Mouse (Mus musculus) heart, embryonic 15.5 days (tissue): Measurements from ENCODE around the gene Eln. TPM values are rescaled to one million over a fixed set of nuclear protein-coding genes. Genes with fewer than 3 reads are reported as not detected.

ENCODE experiments used
- ATAC-seq: fragments of 200-750 bp; cut with Nextera tagmentation; replicated peaks from 2 replicates; pipeline ENCODE4 v1.8.0; 2017; ENCODE audit warnings: low read depth, moderate TSS enrichment; ENCODE audit not compliant: insufficient number of reproducible peaks, insufficient read depth, low FRiP score
- H3K27ac ChIP-seq: fragments of 300-500 bp; sonication (generic); 2 replicates; pipeline ENCODE4 v1.5.1; 2015; ENCODE audit warnings: mild to moderate bottlenecking, inconsistent platforms
- H3K27me3 ChIP-seq: fragments of 300-500 bp; sonication (generic); 2 replicates; pipeline ENCODE4 v1.6.1; 2015; ENCODE audit warnings: inconsistent platforms
- H3K36me3 ChIP-seq: fragments of 300-500 bp; sonication (generic); 2 replicates; pipeline ENCODE4 v1.6.1; 2015; ENCODE audit warnings: mild to moderate bottlenecking, inconsistent platforms
- H3K4me1 ChIP-seq: fragments of 300-500 bp; sonication (generic); replicated peaks from 2 replicates; pipeline ENCODE4 v1.6.1; 2015; ENCODE audit warnings: inconsistent platforms
- H3K4me2 ChIP-seq: fragments of 300-500 bp; sonication (generic); 2 replicates; pipeline ENCODE4 v1.6.1; 2015; ENCODE audit warnings: inconsistent platforms, mild to moderate bottlenecking, moderate library complexity
- H3K4me3 ChIP-seq: fragments of 300-500 bp; sonication (generic); 2 replicates; pipeline ENCODE4 v1.5.1; 2015; ENCODE audit warnings: mild to moderate bottlenecking, inconsistent platforms
- H3K9ac ChIP-seq: fragments of 300-500 bp; sonication (generic); 2 replicates; pipeline ENCODE4 v1.6.1; 2015; ENCODE audit warnings: mild to moderate bottlenecking, inconsistent platforms
- H3K9me3 ChIP-seq: fragments of 300-500 bp; sonication (generic); replicated peaks from 2 replicates; pipeline ENCODE4 v1.6.1; 2016; ENCODE audit warnings: inconsistent platforms
- WGBS: fragments of 180-500 bp; shearing (Covaris S2); methylation state at CpG from one replicate; pipeline ENCODE4 v1.1.7; 2015; ENCODE audit warnings: mixed read lengths; 5-methylcytosine and 5-hydroxymethylcytosine counted together
- polyA plus RNA-seq: library from polyadenylated mRNA; unstranded; fragments of >200 nt; fragmentation: Nextera tagmentation; extraction: Ambion mirVana; gene quantifications from 2 replicates; pipeline ENCODE4 v1.2.1, GENCODE M21; 2015

Gene Eln
- polyA plus RNA-seq, 1 experiment from 2014 or later, result 683 TPM

GRCm38 (mm10) chr5:134684398-134684797 is 62.7 kb downstream of the Eln start:
- H3K4me1 ChIP-seq, result peaks cover 25% of the 10 kb centered on the region
- no peak for ATAC-seq
- no peak overlapping the region for H3K4me2 ChIP-seq
- no peaks in the 10 kb centered on the region; the same call in 1 of the 2 replicates for H3K36me3 ChIP-seq
- H3K27ac ChIP-seq, result no peak overlapping the region
- 82% methylated on average over 2 of the region's 2 CpGs for WGBS
- H3K9me3 ChIP-seq, result no peaks in the 10 kb centered on the region
- H3K4me3 ChIP-seq, result no peak overlapping the region
- no peak overlapping the region for H3K9ac ChIP-seq
- H3K27me3 ChIP-seq, result no peaks in the 10 kb centered on the region

GRCm38 (mm10) chr5:134683813-134684212 is 63.3 kb downstream of the Eln start:
- Histone ChIP-seq H3K4me3 (no peak overlapping the region), H3K9me3 (no peaks in the 10 kb centered on the region), H3K4me2 (no peak overlapping the region), H3K27me3 (no peaks in the 10 kb centered on the region), H3K27ac (no peak overlapping the region), H3K36me3 (no peaks in the 10 kb centered on the region; the same call in 1 of the 2 replicates), H3K9ac (no peak overlapping the region), H3K4me1 (peaks cover 27% of the 10 kb centered on the region)
- ATAC-seq, result no peak
- 64% methylated on average over 2 of the region's 2 CpGs for WGBS

GRCm38 (mm10) chr5:134680238-134680637 is 66.9 kb downstream of the Eln start:
- 38% methylated on average over 12 of the region's 12 CpGs for WGBS
- peak; percentile 30; the same call in 1 of the 2 replicates for ATAC-seq
- no peak overlapping the region for H3K4me3 ChIP-seq
- H3K9ac ChIP-seq, result no peak overlapping the region
- H3K27me3 ChIP-seq, result no peaks in the 10 kb centered on the region
- H3K36me3 ChIP-seq, result no peaks in the 10 kb centered on the region; the same call in 1 of the 2 replicates
- H3K9me3 ChIP-seq, result no peaks in the 10 kb centered on the region
- H3K4me1 ChIP-seq, result peaks cover 41% of the 10 kb centered on the region
- peak overlapping the region; percentile 37 for H3K27ac ChIP-seq
- no peak overlapping the region; the same call in 1 of the 2 replicates for H3K4me2 ChIP-seq

DNA sequence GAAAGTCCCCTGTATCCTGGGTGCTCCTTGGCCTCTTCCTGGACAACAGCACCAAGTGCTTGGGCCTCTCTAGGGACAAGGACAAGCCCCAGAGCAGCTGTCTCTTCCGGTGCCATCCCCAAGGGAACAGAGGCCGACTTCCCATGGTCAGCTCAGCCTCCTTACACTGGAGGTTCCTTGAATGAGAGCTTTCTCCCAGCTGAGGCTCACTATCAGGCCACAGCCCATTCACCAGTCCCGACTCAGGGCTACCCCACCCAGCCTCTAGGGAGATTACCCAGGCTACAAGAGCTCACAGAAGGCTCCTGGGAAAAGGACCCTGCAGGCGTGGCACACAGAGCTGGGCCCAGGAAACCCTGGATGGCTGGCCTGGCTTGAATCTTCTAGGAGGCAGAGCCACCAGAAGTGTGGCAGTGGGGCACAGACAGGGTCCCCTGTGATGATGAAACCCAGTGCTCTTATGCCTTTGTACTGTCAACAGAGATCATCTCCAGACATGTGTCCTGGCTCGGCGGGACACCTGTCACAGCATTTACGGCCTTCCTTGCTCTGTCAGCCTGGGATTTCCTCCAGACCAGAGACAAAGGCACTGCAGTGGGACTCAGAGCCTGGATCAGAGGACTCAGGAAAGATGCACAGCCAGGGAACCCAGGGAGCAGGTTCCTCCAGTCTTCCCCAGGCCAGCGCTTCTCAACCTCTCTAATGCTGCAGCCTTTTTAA is 68.1 kb downstream of the Eln start:
- Histone ChIP-seq H3K4me3 (no peak overlapping the region), H3K27ac (peak overlapping the region; percentile 85; the same call in 1 of the 2 replicates), H3K9me3 (no peaks in the 10 kb centered on the region), H3K4me2 (no peak overlapping the region), H3K9ac (no peak overlapping the region), H3K36me3 (no peaks in the 10 kb centered on the region), H3K27me3 (no peaks in the 10 kb centered on the region), H3K4me1 (peaks cover 50% of the 10 kb centered on the region)
- 66% methylated on average over 8 of the region's 8 CpGs for WGBS
- ATAC-seq, result no peak

GRCm38 (mm10) chr5:134678031-134678430 is 69.1 kb downstream of the Eln start:
- Histone ChIP-seq H3K4me3 (peak overlapping the region; percentile 26), H3K27ac (peak overlapping the region; percentile 85; the same call in 1 of the 2 replicates), H3K9ac (no peak overlapping the region; the same call in 1 of the 2 replicates), H3K27me3 (no peaks in the 10 kb centered on the region), H3K36me3 (no peaks in the 10 kb centered on the region), H3K4me1 (peaks cover 50% of the 10 kb centered on the region), H3K9me3 (no peaks in the 10 kb centered on the region), H3K4me2 (peak overlapping the region; percentile 79)
- ATAC-seq, result no peak
- 76% methylated on average over 3 of the region's 3 CpGs for WGBS

GRCm38 (mm10) chr5:134677491-134677890 is 69.6 kb downstream of the Eln start:
- H3K27me3 ChIP-seq, result no peaks in the 10 kb centered on the region
- peak overlapping the region; percentile 85 for H3K27ac ChIP-seq
- H3K9me3 ChIP-seq, result no peaks in the 10 kb centered on the region
- H3K4me2 ChIP-seq, result peak overlapping the region; percentile 79
- WGBS, result 83% methylated on average over 5 of the region's 5 CpGs
- no peak for ATAC-seq
- no peaks in the 10 kb centered on the region for H3K36me3 ChIP-seq
- H3K4me1 ChIP-seq, result peaks cover 50% of the 10 kb centered on the region
- no peak overlapping the region; the same call in 1 of the 2 replicates for H3K9ac ChIP-seq
- H3K4me3 ChIP-seq, result peak overlapping the region; percentile 26

GRCm38 (mm10) chr5:134675956-134676759 is 71.0 kb downstream of the Eln start:
- Histone ChIP-seq H3K27me3 (no peaks in the 10 kb centered on the region), H3K27ac (peak overlapping the region; percentile 85), H3K9me3 (no peaks in the 10 kb centered on the region), H3K4me1 (peaks cover 50% of the 10 kb centered on the region), H3K36me3 (no peaks in the 10 kb centered on the region), H3K4me3 (peak overlapping the region; percentile 51), H3K9ac (peak overlapping the region; percentile 61), H3K4me2 (peak overlapping the region; percentile 79)
- WGBS, result 3% methylated on average over 14 of the region's 14 CpGs
- ATAC-seq, result peak; percentile 83

- Histone ChIP-seq H3K4me1 (peaks cover 40% of the 10 kb centered on the region), H3K27ac (peak overlapping the region; percentile 85), H3K27me3 (no peaks in the 10 kb centered on the region), H3K4me2 (no peak overlapping the region), H3K9ac (peak overlapping the region; percentile 61; the same call in 1 of the 2 replicates), H3K36me3 (peaks cover 3% of the 10 kb centered on the region; the same call in 1 of the 2 replicates), H3K4me3 (no peak overlapping the region), H3K9me3 (no peaks in the 10 kb centered on the region)
- 58% methylated on average over 5 of the region's 5 CpGs for WGBS
- no peak for ATAC-seq
Measured at GRCm38 (mm10) chr5:134674977-134675376, 72.1 kb downstream of the Eln start.

GRCm38 (mm10) chr5:134672611-134673010 is 74.5 kb downstream of the Eln start:
- H3K27ac ChIP-seq, result no peak overlapping the region
- no peak for ATAC-seq

DNA sequence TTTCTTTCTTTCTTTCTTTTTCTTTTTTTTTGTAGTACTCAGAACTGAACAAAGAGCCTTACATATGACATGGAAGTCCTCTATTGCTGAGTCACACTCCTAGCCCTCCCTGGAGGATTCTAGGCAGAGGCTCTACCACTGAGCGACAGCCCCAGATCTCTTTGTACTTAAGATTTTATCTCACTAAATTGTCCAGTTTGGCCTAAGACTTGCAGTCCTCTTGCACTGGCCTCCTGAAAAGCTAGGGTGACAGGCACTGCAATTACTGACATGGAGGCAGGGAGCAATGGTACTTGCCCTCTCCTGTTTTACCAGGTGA is 75.0 kb downstream of the Eln start:
- no peak overlapping the region for H3K4me2 ChIP-seq
- H3K9me3 ChIP-seq, result no peaks in the 10 kb centered on the region
- WGBS, result 89% methylated on average over 1 of the region's 1 CpGs
- H3K27ac ChIP-seq, result no peak overlapping the region
- peaks cover 15% of the 10 kb centered on the region for H3K36me3 ChIP-seq
- peaks cover 28% of the 10 kb centered on the region for H3K4me1 ChIP-seq
- no peaks in the 10 kb centered on the region for H3K27me3 ChIP-seq
- no peak overlapping the region for H3K9ac ChIP-seq
- no peak for ATAC-seq
- no peak overlapping the region for H3K4me3 ChIP-seq

More at GRCm38 (mm10) chr5:134672611-134673010, 74.5 kb downstream of the Eln start:
- Histone ChIP-seq H3K4me1 (peaks cover 29% of the 10 kb centered on the region), H3K4me3 (no peak overlapping the region), H3K36me3 (peaks cover 15% of the 10 kb centered on the region; the same call in 1 of the 2 replicates), H3K9ac (no peak overlapping the region), H3K27me3 (no peaks in the 10 kb centered on the region), H3K4me2 (no peak overlapping the region), H3K9me3 (no peaks in the 10 kb centered on the region)
- 91% methylated on average over 6 of the region's 6 CpGs for WGBS

GRCm38 (mm10) chr5:134671335-134672197 is 75.6 kb downstream of the Eln start:
- peaks cover 15% of the 10 kb centered on the region for H3K36me3 ChIP-seq
- H3K27me3 ChIP-seq, result no peaks in the 10 kb centered on the region
- no peak for ATAC-seq
- no peaks in the 10 kb centered on the region for H3K9me3 ChIP-seq
- 75% methylated on average over 17 of the region's 17 CpGs for WGBS
- no peak overlapping the region for H3K27ac ChIP-seq
- H3K4me3 ChIP-seq, result no peak overlapping the region
- H3K4me2 ChIP-seq, result no peak overlapping the region
- H3K9ac ChIP-seq, result no peak overlapping the region
- peaks cover 23% of the 10 kb centered on the region for H3K4me1 ChIP-seq
